ENCODE assay signal across 14 mouse cellular contexts in genomic region chr15:83495787-83496367, GRCm38 (mm10). TPM values are rescaled to one million over a fixed set of nuclear protein-coding genes. Genes with fewer than 3 reads are reported as not detected.
DNase-seq lines count a peak whose midpoint lies in the region; ATAC-seq and TF ChIP-seq lines count a peak whose summit lies in the region.
"Had no signal": no experiment of that assay in that cellular context is flagged by ENCODE, and none has a peak within 500 bp of the region (broad histone marks: within the 10 kb centered on the region; RNA-seq: fewer than 3 reads in every experiment).

No protein-coding gene starts in this region.

- no peak for TF ChIP-seq CTCF in testis, adult 2 months (IDR thresholded peaks at IDR 0.05; ENCODE audit: control insufficient read depth, insufficient read depth, insufficient replicate concordance, low read depth, low read length)
- TF ChIP-seq CTCF in left cerebral cortex, adult 2 months (IDR thresholded peaks at IDR 0.05): no peak

- H3K27ac ChIP-seq in heart, embryonic 12.5 days (ENCODE audit: poor library complexity, severe bottlenecking): no peak overlapping the region
- H3K27ac ChIP-seq in testis, adult 2 months (ENCODE audit: control insufficient read depth, insufficient read depth, low read depth, low read length): no peak overlapping the region
- H3K27ac ChIP-seq in limb, embryonic 13.5 days: no peak overlapping the region
- no peak overlapping the region for H3K27ac ChIP-seq in left cerebral cortex, adult 2 months

- no peak overlapping the region for H3K9ac ChIP-seq in heart, embryonic 12.5 days
- no peak overlapping the region for H3K9ac ChIP-seq in limb, embryonic 13.5 days

- no peaks in the 10 kb centered on the region for H3K27me3 ChIP-seq in heart, embryonic 12.5 days (replicated peaks)
- H3K27me3 ChIP-seq in testis, adult 2 months (ENCODE audit: control insufficient read depth, insufficient read depth, low read length): no peaks in the 10 kb centered on the region
- H3K27me3 ChIP-seq in limb, embryonic 13.5 days: no peaks in the 10 kb centered on the region

- 0 out of 2 replicates have a peak, but pooled peaks cover 11% of the 10 kb centered on the region for H3K4me1 ChIP-seq in heart, embryonic 12.5 days (replicated peaks)
- H3K4me1 ChIP-seq in testis, adult 2 months (ENCODE audit: control insufficient read depth, insufficient read depth, low read length): peaks cover 10% of the 10 kb centered on the region
- no peaks in the 10 kb centered on the region for H3K4me1 ChIP-seq in limb, embryonic 13.5 days

- no peaks in the 10 kb centered on the region for H3K9me3 ChIP-seq in heart, embryonic 12.5 days (replicated peaks)
- H3K9me3 ChIP-seq in limb, embryonic 13.5 days: 0 out of 2 replicates have a peak, but pooled peaks cover 3% of the 10 kb centered on the region

- H3K36me3 ChIP-seq in heart, embryonic 12.5 days: peaks cover 80% of the 10 kb centered on the region
- no peaks in the 10 kb centered on the region; the same call in 1 of the 2 replicates for H3K36me3 ChIP-seq in testis, adult 2 months (ENCODE audit: control insufficient read depth, insufficient read depth, low read length)
- peaks cover 93% of the 10 kb centered on the region for H3K36me3 ChIP-seq in limb, embryonic 13.5 days

- H3K4me3 ChIP-seq in heart, embryonic 12.5 days: no peak overlapping the region
- H3K4me3 ChIP-seq in testis, adult 2 months (ENCODE audit: control insufficient read depth, low read depth, low read length): peak overlapping the region; percentile 75
- H3K4me3 ChIP-seq in limb, embryonic 13.5 days: no peak overlapping the region
- H3K4me3 ChIP-seq in left cerebral cortex, adult 2 months: no peak overlapping the region
- H3K4me3 ChIP-seq: megakaryocyte, embryonic 14.5 days had no signal

- 44% methylated on average over 22 of the region's 22 CpGs for WGBS in heart, embryonic 12.5 days
- WGBS in limb, embryonic 13.5 days: 63% methylated on average over 22 of the region's 22 CpGs

- peak; percentile 82 for ATAC-seq in heart, embryonic 12.5 days (ENCODE audit: insufficient number of reproducible peaks, low FRiP score)
- ATAC-seq in limb, embryonic 13.5 days (ENCODE audit: low FRiP score, low read depth): no peak

- no peak for TF ChIP-seq POLR2A in testis, adult 2 months (IDR thresholded peaks at IDR 0.05; ENCODE audit: control insufficient read depth, low read depth, low read length)

- intact Hi-C loops in heart, postnatal 14 days (cut with DNase I): no loop called here
- intact Hi-C loops in left cerebral cortex, adult 2 months (cut with DNase I): no loop called here

- no peak for DNase-seq in heart, postnatal 14 days
- DNase-seq in testis, postnatal 10 days (ENCODE audit: low spot score): no peak
- DNase-seq in embryo, embryonic 9.5 days (ENCODE audit: extremely low spot score): no peak
- no peak for DNase-seq in left cerebral cortex, adult 2 months (ENCODE audit: extremely low spot score in 1 of 2, low spot score in 2 of 2)
- no peak for DNase-seq in ovary, adult 18-20 months (ENCODE audit: low spot score)
- DNase-seq: kidney, postnatal 25 days; layer of hippocampus, postnatal 36 days; lung, adult 18-20 months; retina, postnatal 1 day had no signal

- peak overlapping the region; percentile 27 for H3K4me2 ChIP-seq in heart, embryonic 12.5 days
- H3K4me2 ChIP-seq in limb, embryonic 13.5 days (replicated peaks): peak overlapping the region; percentile 12; the same call in 1 of the 2 replicates

RNA-seq across cellular contexts. Expression of gene Ttll1, which starts 14.8 kb away (rescaled TPM):
- 24.5 and 25.4 TPM in 2 replicates for polyA plus RNA-seq in heart, embryonic 12.5 days (2016; fragmentation: Nextera tagmentation; extraction: Ambion mirVana)
- total RNA-seq in heart, postnatal 14 days (2021): 10 to 100 TPM; 43.0 to 43.6 TPM
- polyA plus RNA-seq in testis, adult 2 months (2012; rRNA removed): 25.2 and 28.8 TPM in 2 replicates
- polyA plus RNA-seq in limb, embryonic 13.5 days (2015; fragmentation: Nextera tagmentation; extraction: Ambion mirVana): 23.4 and 25.1 TPM in 2 replicates
- 10 to 100 TPM; 45.5 to 54.9 TPM for total RNA-seq in left cerebral cortex, adult 2 months (2021)

RNA-seq across cellular contexts. Expression of gene Bik, which starts 30.8 kb away (rescaled TPM):
- polyA plus RNA-seq in heart, embryonic 12.5 days (2016; fragmentation: Nextera tagmentation; extraction: Ambion mirVana): 31.2 and 35.4 TPM in 2 replicates
- 10 to 100 TPM; 11.2 to 12.9 TPM for total RNA-seq in heart, postnatal 14 days (2021)
- 9.8 and 11.0 TPM in 2 replicates for polyA plus RNA-seq in testis, adult 2 months (2012; rRNA removed)
- 3.5 and 3.7 TPM in 2 replicates for polyA plus RNA-seq in limb, embryonic 13.5 days (2015; fragmentation: Nextera tagmentation; extraction: Ambion mirVana)
- total RNA-seq in left cerebral cortex, adult 2 months (2021): under 1 TPM in 1 of 2 experiments, not detected in 1; 0.70 TPM
- total RNA-seq: granulocyte monocyte progenitor cell, adult 5-6 weeks had no signal

RNA-seq across cellular contexts. Expression of gene Pacsin2, which starts 31.5 kb away (rescaled TPM):
- polyA plus RNA-seq in heart, embryonic 12.5 days (2016; fragmentation: Nextera tagmentation; extraction: Ambion mirVana): 70.8 and 72.0 TPM in 2 replicates
- 100 to 1,000 TPM; 156 to 165 TPM for total RNA-seq in heart, postnatal 14 days (2021)
- 103 and 108 TPM in 2 replicates for polyA plus RNA-seq in testis, adult 2 months (2012; rRNA removed)
- 51.8 and 53.3 TPM in 2 replicates for polyA plus RNA-seq in limb, embryonic 13.5 days (2015; fragmentation: Nextera tagmentation; extraction: Ambion mirVana)
- total RNA-seq in left cerebral cortex, adult 2 months (2021): 100 to 1,000 TPM in 1 of 2 experiments, 10 to 100 TPM in 1; 97.4 to 102 TPM
